Mouse (Mus musculus) stomach, postnatal 0 days (tissue): ENCODE measurements around the gene Cep164.

Source experiments
- CTCF ChIP-seq: IDR thresholded peaks from 2 replicates; pipeline ENCODE4 v1.5.1; 2016; ENCODE audit warnings: antibody characterized with exemption, low read depth, mild to moderate bottlenecking, moderate library complexity
- EP300 ChIP-seq: optimal IDR thresholded peaks from 2 replicates; pipeline ENCODE3; 2016; ENCODE audit warnings: antibody characterized with exemption

DNA sequence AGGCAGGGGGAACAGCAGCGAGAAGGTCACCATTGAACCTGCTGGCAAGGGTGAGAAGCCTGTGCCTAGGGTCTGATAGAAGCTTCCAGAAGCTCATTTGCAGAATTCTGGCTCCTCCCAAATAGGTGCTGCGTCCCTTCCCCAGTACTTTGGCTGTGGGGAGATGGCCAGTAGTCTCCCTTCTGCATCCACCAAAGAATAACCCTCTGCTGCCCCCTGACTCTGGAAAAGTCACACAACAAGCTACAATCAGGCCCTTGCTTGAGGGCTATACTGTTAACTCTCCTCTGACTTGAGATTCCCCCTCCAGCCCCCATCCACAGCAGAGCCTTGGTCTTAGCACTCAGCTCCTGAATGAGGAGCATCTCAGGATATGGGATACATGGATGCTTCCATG is 87.9 kb downstream of the Cep164 start:
- TF ChIP-seq CTCF (peak; percentile 69), EP300 (no peak)
